Mouse (Mus musculus): ENCODE results near the gene Rhebl1. TPM values are rescaled to one million over a fixed set of nuclear protein-coding genes. Genes with fewer than 3 reads are reported as not detected.

Gene Rhebl1
- total RNA-seq, 2 experiments from 2014 or later, result 2.6 to 4.5 TPM

DNA sequence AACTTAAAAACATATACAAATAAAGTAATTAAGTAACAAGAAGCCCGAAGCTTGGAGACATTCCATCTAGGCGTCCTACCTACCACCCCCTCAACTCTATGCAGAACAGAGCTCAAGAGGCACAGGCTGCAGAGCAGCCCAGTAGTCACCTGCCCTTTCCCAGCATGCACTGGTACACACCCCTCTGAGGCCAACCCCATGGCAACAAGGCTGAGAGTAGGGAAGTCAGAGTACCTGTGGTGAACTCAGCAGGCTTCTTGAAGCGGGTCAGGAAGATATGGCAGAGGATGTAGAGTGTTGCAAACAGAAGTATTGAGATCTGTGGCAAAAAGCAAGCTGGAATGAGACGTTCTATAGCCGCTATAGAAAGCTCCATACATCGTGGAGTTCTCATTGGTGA is 20.6 kb upstream of the Rhebl1 start:
- no peak for DNase-seq

- peak; percentile 36 for DNase-seq
Measured at GRCm38 (mm10) chr15:98904692-98905091, 10.4 kb upstream of the Rhebl1 start.

GRCm38 (mm10) chr15:98902600-98902999 is 8.3 kb upstream of the Rhebl1 start:
- DNase-seq, result no peak

- no peak for DNase-seq
Measured at GRCm38 (mm10) chr15:98901530-98901929, 7.2 kb upstream of the Rhebl1 start.

- peak; percentile 45 for DNase-seq
Measured at GRCm38 (mm10) chr15:98897928-98898800, 3.8 kb upstream of the Rhebl1 start, which contains the start of gene Dhh. Dhh (minus strand) TSS chr15:98898540.

- DNase-seq, result peak; percentile 37
Measured at GRCm38 (mm10) chr15:98897495-98897894, 3.2 kb upstream of the Rhebl1 start.

DNA sequence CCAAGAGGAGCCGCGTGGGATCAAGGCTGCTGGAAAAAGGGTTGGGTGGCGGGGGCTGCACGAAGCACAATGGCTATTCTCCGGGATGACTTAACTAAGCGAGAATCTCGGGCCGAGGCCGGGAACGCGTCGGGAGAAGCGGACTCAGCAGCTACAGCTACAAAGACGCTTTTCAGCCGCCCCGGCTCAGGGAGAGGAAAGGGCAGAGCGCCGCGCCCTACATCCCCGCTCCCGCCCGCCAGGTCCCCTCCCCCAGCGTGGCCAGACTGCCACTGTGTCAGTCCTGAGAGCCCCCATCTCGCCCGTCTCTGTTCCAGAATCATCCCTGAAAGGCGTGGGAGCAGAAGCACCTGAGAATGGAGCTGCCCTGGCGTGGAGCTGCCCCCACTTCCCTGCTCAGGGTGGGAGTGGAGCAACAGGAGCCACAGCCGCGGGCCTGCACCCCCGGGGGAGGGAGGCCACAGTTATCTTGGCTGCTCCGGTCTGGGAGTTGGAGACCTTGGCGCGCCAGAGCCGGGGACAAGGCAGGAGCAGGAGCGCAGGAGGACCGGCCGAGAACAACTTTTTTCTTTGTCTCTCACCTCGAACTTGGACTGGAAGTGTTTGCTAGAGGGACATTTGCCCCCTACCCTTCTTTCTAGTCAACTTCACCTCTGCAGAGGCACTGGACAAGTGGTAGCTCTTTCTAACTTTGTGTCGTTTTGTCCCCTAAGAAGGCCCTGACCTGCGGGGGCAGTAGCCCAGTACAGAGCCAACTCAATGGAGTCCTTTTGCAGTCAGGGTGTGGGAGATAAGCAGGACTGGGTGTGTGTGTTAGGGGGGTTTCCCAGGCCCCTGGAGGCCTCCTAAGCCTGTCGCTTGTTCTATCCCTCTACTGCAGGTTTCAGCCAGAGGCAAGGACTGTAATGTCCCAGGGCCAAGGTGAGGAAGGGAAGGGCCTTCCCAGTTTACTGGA is 1.6 kb upstream of the Rhebl1 start:
- peak; percentile 74 for DNase-seq

- DNase-seq, result peak; percentile 35
Measured at GRCm38 (mm10) chr15:98894746-98895634, 650 bp upstream of the Rhebl1 start.

DNA sequence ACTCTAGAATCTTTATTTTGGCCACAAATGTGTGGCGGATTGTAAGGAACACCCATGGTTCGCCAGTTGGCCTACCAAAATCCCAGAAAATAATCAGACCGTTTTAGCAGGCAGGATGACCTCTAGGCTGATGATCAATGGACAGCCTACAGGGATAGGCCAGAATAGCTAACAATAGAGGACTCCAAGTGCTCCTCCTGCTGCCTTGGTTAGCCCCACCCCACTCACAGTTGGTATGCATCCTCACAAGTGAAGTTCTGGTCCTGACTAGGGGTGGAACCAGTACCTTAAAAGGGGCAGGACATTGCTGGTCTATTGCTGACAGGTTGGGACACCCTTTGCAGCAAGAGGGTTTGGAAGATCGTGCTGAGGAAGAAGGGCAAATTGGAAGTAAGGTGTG is 1.3 kb downstream of the Rhebl1 start:
- DNase-seq, result no peak

- DNase-seq, result peak; percentile 71
Measured at GRCm38 (mm10) chr15:98891907-98892606, 2.3 kb downstream of the Rhebl1 start.

GRCm38 (mm10) chr15:98891198-98891742 is 3.1 kb downstream of the Rhebl1 start:
- no peak for DNase-seq

- DNase-seq, result no peak
Measured at GRCm38 (mm10) chr15:98887526-98887925, 6.8 kb downstream of the Rhebl1 start.

DNA sequence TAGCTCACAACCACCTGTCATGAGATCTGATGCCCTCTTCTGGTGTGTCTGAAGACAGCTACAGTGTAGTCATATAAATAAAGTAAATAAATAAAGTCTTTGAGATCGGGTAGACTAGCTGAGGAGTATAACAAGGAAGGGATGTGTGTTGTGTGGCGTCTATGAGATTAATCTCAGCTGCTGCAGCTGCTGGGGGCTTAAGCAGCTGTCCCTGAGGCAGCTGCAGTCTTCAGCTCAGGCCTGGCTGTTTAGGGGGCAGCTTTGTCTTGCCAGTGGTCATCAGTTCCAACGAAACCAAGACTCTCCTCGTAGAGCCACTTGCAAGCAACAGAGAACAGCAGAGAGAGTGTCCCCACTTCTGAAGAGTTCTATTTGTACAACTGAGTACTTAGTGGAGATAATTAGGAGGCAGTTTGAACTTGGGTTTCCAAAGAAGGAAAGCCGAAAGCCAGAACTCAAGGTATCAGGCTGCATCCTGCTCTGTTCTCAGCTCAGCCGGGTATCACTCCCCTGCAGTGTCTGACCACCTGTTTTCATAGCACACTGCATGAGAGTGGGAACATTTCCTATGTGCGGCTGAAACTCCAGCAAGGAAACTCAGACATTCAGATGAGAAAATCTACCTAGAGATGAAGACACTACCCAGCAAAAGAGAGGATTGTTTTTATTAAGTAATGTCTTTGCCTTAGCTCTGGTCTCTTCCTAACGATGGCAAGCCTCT is 7.5 kb downstream of the Rhebl1 start:
- DNase-seq, result no peak

DNA sequence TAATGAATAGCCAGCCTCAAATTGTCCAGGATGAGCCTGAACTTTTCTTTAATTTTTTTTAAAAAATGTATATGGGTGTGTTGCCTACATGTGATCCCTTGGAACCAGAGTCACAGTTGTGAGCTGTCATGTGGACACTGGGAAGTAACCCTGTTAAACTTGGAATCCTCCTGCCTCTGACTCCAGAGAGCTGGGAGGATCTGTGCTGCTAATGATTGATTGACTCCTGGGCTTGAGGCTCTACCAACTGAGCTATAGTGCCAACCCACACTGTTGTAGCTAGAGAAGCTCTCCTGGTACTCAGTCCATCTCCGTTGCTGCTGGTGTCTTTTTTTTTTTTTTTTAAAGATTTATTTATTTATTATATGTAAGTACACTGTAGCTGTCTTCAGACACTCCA is 10.2 kb downstream of the Rhebl1 start:
- DNase-seq, result no peak

- no peak for DNase-seq
Measured at GRCm38 (mm10) chr15:98883661-98884060, 10.7 kb downstream of the Rhebl1 start.

GRCm38 (mm10) chr15:98881656-98882008 is 12.7 kb downstream of the Rhebl1 start:
- DNase-seq, result no peak

DNA sequence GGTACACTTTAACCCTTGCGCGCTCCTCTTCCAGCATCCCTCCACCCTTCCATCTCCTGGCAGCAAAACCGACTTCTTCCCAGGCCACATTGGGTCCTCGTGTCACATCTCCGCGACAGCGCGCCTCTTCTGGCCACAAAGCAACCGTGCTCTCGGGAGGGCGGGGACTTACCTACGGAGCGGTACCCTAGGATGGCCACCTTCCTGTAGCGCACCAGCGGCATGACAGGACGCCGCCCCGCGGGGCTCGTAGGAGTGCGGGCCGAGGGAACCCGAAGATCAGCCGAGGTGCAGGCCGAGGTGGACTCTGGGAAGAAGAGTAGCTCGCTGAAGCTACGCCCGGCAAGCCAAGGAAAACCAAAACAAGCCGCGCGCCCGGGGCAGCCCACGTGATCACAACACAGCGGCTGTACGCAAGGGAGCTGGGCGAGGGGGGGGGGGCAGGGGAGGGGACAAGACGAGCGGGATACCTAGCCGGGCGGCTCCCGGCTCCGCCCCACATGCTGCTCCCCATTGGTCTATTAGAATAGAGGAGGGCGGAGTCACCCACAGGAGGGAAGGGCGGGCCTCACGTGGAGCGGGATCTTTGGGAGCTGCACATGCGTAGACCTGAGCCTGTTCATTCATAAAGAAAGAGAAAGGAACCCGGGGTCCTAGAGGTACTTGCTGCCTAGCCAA is 13.2 kb downstream of the Rhebl1 start:
- peak; percentile 91 for DNase-seq

- DNase-seq, result peak; percentile 78
Measured at GRCm38 (mm10) chr15:98877331-98877730, 17.0 kb downstream of the Rhebl1 start.

Data from adrenal gland, postnatal 10 days (tissue).